Mouse (Mus musculus): ENCODE results near the gene Ssbp4.

The Ssbp4 gene

DNA sequence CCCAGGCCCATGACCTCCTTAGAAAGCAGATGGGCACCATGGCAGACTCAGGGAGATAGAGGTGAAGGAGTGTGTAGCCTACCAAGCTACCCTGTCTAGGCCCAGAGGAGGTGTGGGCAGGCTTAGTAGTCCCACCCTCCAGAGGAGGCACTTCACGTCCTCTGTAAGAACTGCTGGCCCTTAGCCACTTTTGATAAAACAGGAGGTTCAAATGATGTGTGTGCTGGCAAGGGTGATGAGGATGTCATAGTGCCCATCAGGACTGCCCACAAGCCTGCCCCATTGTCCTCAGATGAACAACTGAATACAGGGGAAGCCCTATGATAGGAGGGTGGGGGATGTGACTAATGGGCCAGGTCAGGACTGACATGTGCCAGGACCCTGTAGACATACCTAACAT lies 55.8 kb downstream of the Ssbp4 start:
- DNase-seq (ENCODE audit: low spot score): no peak

DNA sequence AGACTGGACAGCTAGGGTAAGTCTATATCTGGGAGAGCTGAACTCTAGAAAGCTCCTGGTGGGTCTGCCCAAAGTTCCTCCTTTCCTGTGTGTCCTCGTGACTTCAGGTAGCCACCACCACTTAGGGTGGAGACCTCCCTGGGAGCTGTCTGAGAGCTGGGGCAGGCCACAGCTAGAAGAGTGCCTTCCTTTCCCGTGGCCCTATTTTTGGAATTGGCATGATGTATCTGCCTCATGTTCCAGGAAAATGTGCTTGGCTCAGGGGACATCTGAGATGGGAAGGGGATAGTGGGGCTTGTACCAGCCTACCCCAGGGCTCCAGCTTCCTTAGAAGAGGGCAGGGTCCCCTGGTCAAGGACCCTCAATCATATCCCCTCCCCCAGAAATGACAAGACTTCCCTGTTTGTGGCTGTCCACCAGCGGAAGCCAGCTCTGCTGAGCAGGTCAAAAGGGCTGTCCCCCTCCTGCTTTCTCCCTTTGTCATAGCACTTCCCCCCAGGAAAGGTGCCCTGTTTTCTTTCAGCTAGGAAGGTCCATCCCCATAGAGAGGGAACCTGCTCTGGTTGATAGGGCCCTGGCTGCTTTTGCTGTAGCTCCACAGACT lies 57.0 kb downstream of the Ssbp4 start:
- DNase-seq (ENCODE audit: low spot score): no peak

DNA sequence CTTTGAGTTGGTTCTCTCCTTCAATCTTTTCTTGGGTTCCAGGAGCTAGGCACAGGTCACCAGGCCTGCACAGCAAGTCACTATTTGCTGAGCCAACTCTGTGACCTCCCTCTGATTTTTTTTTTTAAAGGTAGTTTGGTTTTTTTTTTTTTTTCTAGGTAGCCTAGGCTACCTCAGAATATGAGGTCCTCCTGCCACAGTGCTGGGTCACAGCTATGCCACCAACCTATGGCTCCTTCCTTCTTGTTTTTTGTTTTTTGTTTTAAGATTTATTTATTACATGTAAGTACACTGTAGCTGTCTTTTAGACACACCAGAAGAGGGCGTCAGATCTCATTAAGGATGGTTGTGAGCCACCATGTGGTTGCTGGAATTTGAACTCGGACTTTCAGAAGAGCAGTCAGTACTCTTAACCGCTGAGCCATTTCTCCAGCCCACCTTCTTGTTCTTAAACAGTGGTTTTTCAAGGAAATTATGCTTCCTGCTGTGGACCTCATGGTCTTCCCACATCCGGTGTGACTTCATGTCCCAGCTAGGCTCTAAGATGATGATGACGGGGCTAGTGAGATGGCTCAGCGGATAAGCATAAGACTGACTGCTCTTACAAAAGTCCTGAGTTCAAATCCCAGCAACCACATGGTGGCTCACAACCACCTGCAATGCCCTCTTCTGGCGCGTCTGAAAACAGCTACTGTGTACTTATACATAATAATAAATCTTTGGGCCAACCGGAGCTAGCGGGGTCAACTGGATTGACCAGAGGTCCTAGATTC lies 59.1 kb downstream of the Ssbp4 start:
- no peak for DNase-seq (ENCODE audit: low spot score)

DNA sequence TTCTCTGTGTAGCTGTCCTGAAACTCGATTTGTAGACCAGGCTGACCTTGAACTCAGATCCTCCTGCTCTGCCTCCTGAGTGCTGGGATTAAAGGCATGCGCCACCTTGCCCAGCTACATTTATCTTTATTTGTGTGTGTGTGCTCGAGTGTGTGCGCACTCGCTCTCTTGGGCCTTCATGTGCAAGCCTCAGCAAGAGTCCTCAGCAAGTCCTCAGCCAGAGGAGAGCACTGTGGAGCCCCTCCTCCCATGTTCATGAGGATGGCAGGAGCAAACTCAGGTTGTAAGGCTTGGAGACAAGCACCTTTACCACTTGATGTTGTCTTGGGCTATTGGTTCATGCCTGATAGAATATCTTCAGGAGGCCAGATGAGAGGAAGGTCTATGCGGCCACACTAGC lies 60.9 kb downstream of the Ssbp4 start:
- DNase-seq (ENCODE audit: low spot score): no peak
